Mouse (Mus musculus): ENCODE results near the gene Rbfox3.

Rbfox3 gene

GRCm38 (mm10) chr11:118476396-118477373 lies 434.7 kb downstream of the Rbfox3 start, which contains the start of gene Engase:
Engase (plus strand) TSS chr11:118476829.
- DNase-seq (ENCODE audit: low spot score): peak; percentile 96

GRCm38 (mm10) chr11:118475496-118476083 lies 435.8 kb downstream of the Rbfox3 start:
- DNase-seq (ENCODE audit: low spot score): no peak

- no peak for DNase-seq (ENCODE audit: low spot score)
These were observed 437.4 kb downstream of the Rbfox3 start for GRCm38 (mm10) chr11:118473842-118474500.

- no peak for DNase-seq (ENCODE audit: low spot score)
These were observed 438.2 kb downstream of the Rbfox3 start for GRCm38 (mm10) chr11:118473161-118473560.

GRCm38 (mm10) chr11:118471676-118472075 lies 439.7 kb downstream of the Rbfox3 start:
- no peak for DNase-seq (ENCODE audit: low spot score)

GRCm38 (mm10) chr11:118470234-118470966 lies 441.0 kb downstream of the Rbfox3 start:
- DNase-seq (ENCODE audit: low spot score): peak; percentile 42

GRCm38 (mm10) chr11:118469509-118470160 lies 441.8 kb downstream of the Rbfox3 start:
- DNase-seq (ENCODE audit: low spot score): no peak

- DNase-seq (ENCODE audit: low spot score): no peak
These were observed 443.9 kb downstream of the Rbfox3 start for GRCm38 (mm10) chr11:118467441-118468035.

GRCm38 (mm10) chr11:118460280-118460679 lies 451.1 kb downstream of the Rbfox3 start:
- no peak for DNase-seq (ENCODE audit: low spot score)

- DNase-seq (ENCODE audit: low spot score): no peak
These were observed 451.9 kb downstream of the Rbfox3 start for GRCm38 (mm10) chr11:118459536-118459935.

- no peak for DNase-seq (ENCODE audit: low spot score)
These were observed 452.3 kb downstream of the Rbfox3 start for GRCm38 (mm10) chr11:118459051-118459450.

- peak; percentile 40 for DNase-seq (ENCODE audit: low spot score)
These were observed 454.5 kb downstream of the Rbfox3 start for GRCm38 (mm10) chr11:118456937-118457336.

GRCm38 (mm10) chr11:118455788-118456187 lies 455.6 kb downstream of the Rbfox3 start:
- DNase-seq (ENCODE audit: low spot score): no peak

GRCm38 (mm10) chr11:118453886-118454671 lies 457.3 kb downstream of the Rbfox3 start:
- no peak for DNase-seq (ENCODE audit: low spot score)

- DNase-seq (ENCODE audit: low spot score): no peak
These were observed 458.4 kb downstream of the Rbfox3 start for GRCm38 (mm10) chr11:118452955-118453354.

- DNase-seq (ENCODE audit: low spot score): no peak
These were observed 460.2 kb downstream of the Rbfox3 start for GRCm38 (mm10) chr11:118451211-118451610.

GRCm38 (mm10) chr11:118448385-118448784 lies 463.0 kb downstream of the Rbfox3 start:
- DNase-seq (ENCODE audit: low spot score): no peak

GRCm38 (mm10) chr11:118447346-118447745 lies 464.1 kb downstream of the Rbfox3 start:
- DNase-seq (ENCODE audit: low spot score): no peak

GRCm38 (mm10) chr11:118445843-118446242 lies 465.6 kb downstream of the Rbfox3 start:
- no peak for DNase-seq (ENCODE audit: low spot score)
